Mouse (Mus musculus): ENCODE data around the gene Rpp21. TPM values are rescaled to one million over a fixed set of nuclear protein-coding genes. Genes with fewer than 3 reads are reported as not detected.

The Rpp21 gene
- 10 to 100 TPM; 40.5 to 45.3 TPM for total RNA-seq (2021)

GRCm38 (mm10) chr17:36257969-36258368 is at the start of gene Rpp21:
Gene Rpp21, minus strand, starts transcription at chr17:36258069.
- no peak for DNase-seq (ENCODE audit: low spot score in 2 of 2)
- intact Hi-C loops (cut with DNase I), result loop anchor here (2.0 kb wide), 1 partner anchor 13 kb away; no protein-coding TSS in a partner anchor

GRCm38 (mm10) chr17:36286390-36286789 is 28.5 kb upstream of the Rpp21 start, which contains the start of gene H2-M10.2:
Gene H2-M10.2, minus strand, starts transcription at chr17:36286490.
- intact Hi-C loops (cut with DNase I), result no loop called here

GRCm38 (mm10) chr17:36281521-36282245 is 23.8 kb upstream of the Rpp21 start:
- intact Hi-C loops (cut with DNase I), result no loop called here
- DNase-seq (ENCODE audit: low spot score in 2 of 2), result no peak

More at GRCm38 (mm10) chr17:36286390-36286789, 28.5 kb upstream of the Rpp21 start, which contains the start of gene H2-M10.2:
- DNase-seq (ENCODE audit: low spot score in 2 of 2), result no peak

- intact Hi-C loops (cut with DNase I), result no loop called here
- DNase-seq (ENCODE audit: low spot score in 2 of 2), result no peak
These were observed 16.9 kb upstream of the Rpp21 start for GRCm38 (mm10) chr17:36274776-36275175.

GRCm38 (mm10) chr17:36273796-36274195 is 15.9 kb upstream of the Rpp21 start:
- intact Hi-C loops (cut with DNase I), result no loop called here

GRCm38 (mm10) chr17:36272643-36273366 is 14.9 kb upstream of the Rpp21 start:
- intact Hi-C loops (cut with DNase I), result no loop called here
- peak in 1 of 2 experiments; percentile 20 for DNase-seq (ENCODE audit: low spot score in 2 of 2)

More at GRCm38 (mm10) chr17:36273796-36274195, 15.9 kb upstream of the Rpp21 start:
- no peak for DNase-seq (ENCODE audit: low spot score in 2 of 2)

GRCm38 (mm10) chr17:36271586-36272256 is 13.9 kb upstream of the Rpp21 start, which contains the start of gene Trim39:
Gene Trim39, minus strand, starts transcription at chr17:36272247.
- DNase-seq (ENCODE audit: low spot score in 2 of 2), result peak; percentile 89 to 90
- intact Hi-C loops (cut with DNase I), result loop anchor here (1.0 to 2.0 kb wide), 2 partner anchors 15 to 44 kb away; no protein-coding TSS in a partner anchor

- peak; percentile 90 to 95 for DNase-seq (ENCODE audit: low spot score in 2 of 2)
- intact Hi-C loops (cut with DNase I), result loop anchor here (1.0 to 2.0 kb wide), 2 partner anchors 14 to 44 kb away; no protein-coding TSS in a partner anchor
These were observed 13.2 kb upstream of the Rpp21 start for GRCm38 (mm10) chr17:36270956-36271585.

GRCm38 (mm10) chr17:36265834-36266233 is 8.0 kb upstream of the Rpp21 start:
- intact Hi-C loops (cut with DNase I), result no loop called here
- no peak for DNase-seq (ENCODE audit: low spot score in 2 of 2)

GRCm38 (mm10) chr17:36264273-36264925 is 6.5 kb upstream of the Rpp21 start:
- no peak for DNase-seq (ENCODE audit: low spot score in 2 of 2)
- intact Hi-C loops (cut with DNase I), result no loop called here

GRCm38 (mm10) chr17:36261511-36262166 is 3.8 kb upstream of the Rpp21 start:
- no peak for DNase-seq (ENCODE audit: low spot score in 2 of 2)
- intact Hi-C loops (cut with DNase I), result no loop called here

GRCm38 (mm10) chr17:36257241-36257947 is 475 bp downstream of the Rpp21 start:
- intact Hi-C loops (cut with DNase I), result loop anchor here (2.0 kb wide), 1 partner anchor 13 kb away; no protein-coding TSS in a partner anchor
- peak; percentile 87 to 92 for DNase-seq (ENCODE audit: low spot score in 2 of 2)

GRCm38 (mm10) chr17:36253087-36253600 is 4.7 kb downstream of the Rpp21 start:
- intact Hi-C loops (cut with DNase I), result no loop called here
- no peak for DNase-seq (ENCODE audit: low spot score in 2 of 2)

GRCm38 (mm10) chr17:36252250-36252876 is 5.5 kb downstream of the Rpp21 start:
- DNase-seq (ENCODE audit: low spot score in 2 of 2), result no peak
- intact Hi-C loops (cut with DNase I), result no loop called here

GRCm38 (mm10) chr17:36248886-36249285 is 9.0 kb downstream of the Rpp21 start:
- DNase-seq (ENCODE audit: low spot score in 2 of 2), result no peak
- intact Hi-C loops (cut with DNase I), result no loop called here

GRCm38 (mm10) chr17:36245741-36246140 is 12.1 kb downstream of the Rpp21 start:
- intact Hi-C loops (cut with DNase I), result no loop called here
- DNase-seq (ENCODE audit: low spot score in 2 of 2), result no peak

- intact Hi-C loops (cut with DNase I), result no loop called here
- no peak for DNase-seq (ENCODE audit: low spot score in 2 of 2)
These were observed 13.8 kb downstream of the Rpp21 start for GRCm38 (mm10) chr17:36244031-36244430.

All from left cerebral cortex, postnatal 25 days (tissue).